Mouse (Mus musculus) Patski (cell line): ENCODE results near the gene Srgap1. TPM values are rescaled to one million over a fixed set of nuclear protein-coding genes. Genes with fewer than 3 reads are reported as not detected.

ENCODE experiments used
- ATAC-seq: fragments of 100-300 bp; one replicate; pipeline ENCODE4 v1.8.0; 2021
- CTCF ChIA-PET: fragments of 350-600 bp; sonication (Branson Sonifier 250); formaldehyde crosslinking; loops from one replicate; lab custom pipeline; 2022; ENCODE audit warnings: inconsistent platforms; lab: Charles Lee
- POLR2A ChIA-PET: fragments of 350-600 bp; sonication (Branson Sonifier 250); formaldehyde crosslinking; loops from one replicate; lab custom pipeline; 2022; ENCODE audit warnings: antibody characterized with exemption, inconsistent platforms; lab: Charles Lee
- DNase-seq: peaks from one replicate; pipeline ENCODE4 v3.0.0-alpha.2; 2011; ENCODE audit warnings: low read depth, low spot score
- H3K27me3 ChIP-seq: fragments of 371-371 bp; one replicate; pipeline ENCODE4 v1.5.1; 2021
- CTCF ChIP-seq: fragments of 100-300 bp; IDR thresholded peaks from one replicate; pipeline ENCODE4 v1.5.1; 2021
- in situ Hi-C: fragments of 300-500 bp; cut with MboI; formaldehyde crosslinking; loops from 3 replicates; pipeline ENCODE4 v1.11.1; 2018; ENCODE audit warnings: low pct_unique_long_range_greater_than_20kb, mixed read lengths
- polyA plus RNA-seq: library from polyadenylated mRNA; unstranded; gene quantifications from one replicate; pipeline ENCODE4 v1.2.3, GENCODE M21; 2021

Srgap1 gene
- polyA plus RNA-seq, 1 experiment from 2014 or later: 17.4 TPM

DNA sequence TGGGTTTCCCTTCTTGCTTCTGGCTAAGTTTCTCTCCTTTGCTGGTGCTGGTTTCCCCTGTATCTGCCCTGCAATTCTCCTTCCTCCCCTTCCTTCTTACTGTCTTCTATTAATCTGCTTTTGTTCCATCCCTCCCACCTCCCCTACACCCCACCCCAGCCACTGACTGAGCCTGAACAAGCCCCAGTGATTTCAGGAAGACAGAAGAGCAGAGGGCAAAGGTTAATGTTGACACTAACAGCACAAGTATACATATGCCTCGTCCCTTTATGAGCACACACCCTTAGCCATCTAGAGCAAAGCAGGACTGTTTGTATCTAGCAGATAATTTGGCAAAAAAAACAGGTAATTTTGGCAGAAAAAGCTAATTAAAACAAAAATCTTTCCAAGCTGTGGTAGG lies 291.3 kb downstream of the Srgap1 start:
- in situ Hi-C loops: no loop called here
- ChIA-PET POLR2A (interaction anchor here (1.1 kb wide), 1 partner anchor 9 kb away, joined by 3 read pairs; no protein-coding TSS in a partner anchor), CTCF (no interaction called here)
- no peaks in the 10 kb centered on the region for H3K27me3 ChIP-seq
- TF ChIP-seq CTCF: no peak
- ATAC-seq (no peak), DNase-seq (no peak)

DNA sequence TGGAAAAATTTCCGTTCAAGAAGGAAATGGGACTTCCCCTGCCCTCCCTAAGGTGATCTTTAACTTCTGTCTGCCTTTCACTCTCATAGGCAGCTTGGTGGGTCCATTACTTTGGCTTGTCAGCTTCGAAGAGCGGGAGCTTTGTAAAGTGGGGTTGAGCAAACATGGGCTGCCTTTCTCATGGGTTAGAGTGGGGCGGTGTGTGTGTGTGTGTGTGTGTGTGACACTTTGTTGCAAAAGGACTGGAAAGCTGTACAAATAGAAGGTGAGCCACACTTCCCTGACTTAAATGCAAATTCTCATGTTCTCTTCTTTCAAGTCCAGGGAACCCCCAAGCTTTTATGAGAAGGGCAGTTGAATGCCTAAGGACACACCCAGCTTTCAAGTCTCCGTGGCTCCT lies 292.9 kb downstream of the Srgap1 start:
- CTCF ChIA-PET: interaction anchor here (0.9 to 1.9 kb wide), 2 partner anchors 33 to 298 kb away, joined by 3 to 6 read pairs; no protein-coding TSS in a partner anchor
- in situ Hi-C loops: no loop called here
- H3K27me3 ChIP-seq: no peaks in the 10 kb centered on the region
- POLR2A ChIA-PET: no interaction called here
- DNase-seq (no peak), ATAC-seq (no peak)
- no peak for TF ChIP-seq CTCF

DNA sequence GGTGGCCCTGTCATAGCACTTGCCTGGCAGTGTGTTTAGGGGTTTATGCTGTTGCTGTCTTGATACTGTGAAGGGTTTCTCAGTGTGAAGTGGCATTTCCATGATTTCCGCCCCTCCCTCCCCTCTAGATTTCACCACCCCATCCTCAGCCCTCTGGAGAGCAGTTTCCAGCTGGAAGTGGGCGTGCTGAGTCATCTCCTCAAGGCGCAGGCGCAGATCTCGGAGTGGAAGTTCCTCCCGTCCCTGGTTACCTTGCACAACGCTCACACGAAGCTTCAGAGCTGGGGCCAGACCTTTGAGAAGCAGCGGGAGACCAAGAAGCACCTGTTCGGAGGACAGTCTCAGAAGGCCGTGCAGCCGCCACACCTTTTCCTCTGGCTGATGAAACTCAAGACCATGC lies 296.9 kb downstream of the Srgap1 start:
- CTCF ChIA-PET: interaction anchor here (1.8 kb wide), 1 partner anchor 20 kb away, joined by 4 read pairs; no protein-coding TSS in a partner anchor
- TF ChIP-seq CTCF: no peak
- POLR2A ChIA-PET: no interaction called here
- H3K27me3 ChIP-seq: no peaks in the 10 kb centered on the region
- ATAC-seq (no peak), DNase-seq (no peak)
- in situ Hi-C loops: no loop called here

DNA sequence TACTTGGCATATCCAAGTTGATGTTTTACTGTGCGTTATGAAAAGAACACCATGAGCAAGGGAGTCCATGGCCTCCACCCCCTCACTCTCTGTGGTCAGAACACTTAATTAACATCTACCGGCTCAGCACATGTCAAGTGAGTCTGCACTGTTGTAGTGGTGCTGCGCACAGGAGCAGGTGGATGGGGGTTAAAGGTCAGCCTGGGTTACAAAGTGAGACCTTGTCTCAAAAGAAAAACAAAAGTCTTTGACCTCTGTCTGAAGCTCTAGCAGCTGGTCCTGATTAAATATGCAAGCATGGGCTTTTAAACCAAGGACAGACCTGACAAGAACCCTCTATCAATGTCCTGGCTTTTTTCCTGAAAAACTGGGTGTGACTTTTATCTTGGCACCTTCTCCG lies 304.8 kb downstream of the Srgap1 start:
- ChIA-PET POLR2A (no interaction called here), CTCF (no interaction called here)
- TF ChIP-seq CTCF: no peak
- H3K27me3 ChIP-seq: no peaks in the 10 kb centered on the region
- ATAC-seq (no peak), DNase-seq (no peak)
- in situ Hi-C loops: no loop called here

- ChIA-PET CTCF (interaction anchor here (0.8 to 1.7 kb wide), 4 partner anchors 9 to 315 kb away, joined by 3 to 5 read pairs (median 3); no protein-coding TSS in a partner anchor), POLR2A (interaction anchor here (1.0 kb wide), 1 partner anchor 17 kb away, joined by 3 read pairs; no protein-coding TSS in a partner anchor)
- ATAC-seq: peak; percentile 97
- DNase-seq: peak; percentile 12
- no peaks in the 10 kb centered on the region for H3K27me3 ChIP-seq
- in situ Hi-C loops: no loop called here
- TF ChIP-seq CTCF: no peak
These were observed 307.3 kb downstream of the Srgap1 start, which contains the start of gene BC048403 for GRCm38 (mm10) chr10:121739548-121740505. BC048403 (plus strand) TSS chr10:121739937.

- ChIA-PET CTCF (no interaction called here), POLR2A (no interaction called here)
- no peaks in the 10 kb centered on the region for H3K27me3 ChIP-seq
- in situ Hi-C loops: no loop called here
- DNase-seq (no peak), ATAC-seq (no peak)
- no peak for TF ChIP-seq CTCF
These were observed 309.9 kb downstream of the Srgap1 start for GRCm38 (mm10) chr10:121737256-121737655.

DNA sequence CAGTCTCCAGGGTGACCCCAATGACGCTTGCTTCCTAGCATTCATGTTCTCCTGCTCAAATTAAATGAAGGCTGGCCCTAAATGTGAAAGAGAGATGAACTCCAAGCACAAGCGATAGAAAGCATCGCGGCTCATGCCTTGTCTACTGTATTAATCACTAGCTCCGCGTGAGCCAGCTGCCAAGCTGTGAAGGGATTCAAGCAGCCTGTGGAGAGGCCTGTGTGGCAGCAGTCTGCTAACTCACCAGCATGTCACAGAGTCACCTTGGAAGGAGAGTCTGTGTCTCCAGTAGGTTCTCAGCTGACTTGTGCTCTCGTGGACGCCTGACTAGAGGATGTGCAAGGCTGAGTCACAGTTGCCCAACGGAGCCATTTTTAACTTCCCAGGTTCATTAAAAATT lies 314.6 kb downstream of the Srgap1 start:
- ChIA-PET POLR2A (no interaction called here), CTCF (no interaction called here)
- no peak for ATAC-seq
- TF ChIP-seq CTCF: no peak
- in situ Hi-C loops: no loop called here
- no peaks in the 10 kb centered on the region for H3K27me3 ChIP-seq
- no peak for DNase-seq

DNA sequence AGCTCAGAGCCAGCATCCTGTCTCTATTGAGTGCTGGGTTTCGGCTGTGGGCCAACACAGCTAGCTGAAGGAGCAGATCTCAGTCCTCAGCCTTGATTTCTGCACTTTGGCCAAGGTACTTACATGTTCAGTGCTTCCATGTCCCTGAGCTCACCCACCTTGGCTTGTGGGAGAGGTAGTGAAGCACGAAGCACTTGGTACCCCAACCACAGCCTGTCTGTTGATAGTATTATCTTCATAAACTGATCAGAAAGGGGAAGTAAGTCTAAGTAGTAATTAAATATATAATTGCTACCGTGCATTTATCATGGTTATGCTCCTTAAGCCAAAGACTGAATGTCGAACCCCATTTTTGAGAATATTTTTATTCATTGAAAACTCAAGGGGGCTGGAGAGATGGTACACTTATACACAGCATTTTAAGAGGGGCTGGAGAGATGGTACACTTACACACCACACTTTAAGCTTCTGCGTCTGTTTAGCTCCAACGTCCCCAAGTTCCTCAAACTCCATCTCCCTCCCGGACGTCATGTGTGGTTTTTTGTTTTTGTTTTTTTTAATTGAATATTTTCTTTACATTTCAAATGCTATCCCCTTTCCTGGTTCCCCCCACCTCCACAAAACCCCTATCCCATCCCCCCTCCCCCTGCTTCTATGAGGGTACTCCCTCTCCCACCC lies 315.9 kb downstream of the Srgap1 start:
- ATAC-seq: no peak

More for the DNA sequence above, 315.9 kb downstream of the Srgap1 start:
- ChIA-PET POLR2A (no interaction called here), CTCF (no interaction called here)
- in situ Hi-C loops: no loop called here
- TF ChIP-seq CTCF: no peak
- DNase-seq: no peak
- H3K27me3 ChIP-seq: no peaks in the 10 kb centered on the region

Other genes with a start within 250 kb of the Srgap1 start
- 46.4 TPM for gene Rxylt1, start 50.1 kb upstream of the Srgap1 start, polyA plus RNA-seq